Mouse (Mus musculus) kidney, embryonic 14.5 days (tissue): ENCODE data around the gene Ccm2. TPM values are rescaled to one million over a fixed set of nuclear protein-coding genes. Genes with fewer than 3 reads are reported as not detected.

Source experiments
- polyA plus RNA-seq: library from polyadenylated mRNA; unstranded; fragments of >200 nt; fragmentation: Nextera tagmentation; extraction: Ambion mirVana; gene quantifications from 2 replicates; pipeline ENCODE4 v1.2.1, GENCODE M21; 2014

The Ccm2 gene
- polyA plus RNA-seq, 1 experiment from 2014 or later, result 94.4 TPM

Other genes with a start within 250 kb of the Ccm2 start
- 11.0 and 14.6 TPM in 2 replicates for gene Zmiz2, start 157.8 kb upstream of the Ccm2 start, polyA plus RNA-seq
- gene Ppia, start 131.4 kb upstream of the Ccm2 start, polyA plus RNA-seq, result 6,047 and 7,558 TPM in 2 replicates
- 654 and 761 TPM in 2 replicates for gene H2afv, start 102.4 kb upstream of the Ccm2 start, polyA plus RNA-seq
- gene Purb, start 71.0 kb upstream of the Ccm2 start, polyA plus RNA-seq, result 28.1 and 29.5 TPM in 2 replicates
- 0.57 and 0.60 TPM in 2 replicates for gene Myo1g, start 25.9 kb upstream of the Ccm2 start, polyA plus RNA-seq
- gene Nacad, start 59.2 kb downstream of the Ccm2 start, polyA plus RNA-seq, result 0.77 and 0.86 TPM in 2 replicates
- 30.6 and 48.9 TPM in 2 replicates for gene Tbrg4, start 79.2 kb downstream of the Ccm2 start, polyA plus RNA-seq
- not detected in 2 replicates for gene Wap, start 91.8 kb downstream of the Ccm2 start, polyA plus RNA-seq
- gene Ramp3, start 111.6 kb downstream of the Ccm2 start, polyA plus RNA-seq, result 10.4 and 10.6 TPM in 2 replicates